Mouse (Mus musculus) megakaryocyte, embryonic 14.5 days (primary cell): Measurements from ENCODE around the gene Ago3.

Experiments used
- FLI1 ChIP-seq: IDR thresholded peaks from 2 replicates; pipeline ENCODE4 v1.6.1; 2012; ENCODE audit warnings: low read length, inconsistent platforms, mixed read lengths
- GATA1 ChIP-seq: IDR thresholded peaks from 3 replicates; pipeline ENCODE4 v1.6.1; 2012; ENCODE audit warnings: mixed read lengths, low read length, inconsistent platforms, borderline replicate concordance

DNA sequence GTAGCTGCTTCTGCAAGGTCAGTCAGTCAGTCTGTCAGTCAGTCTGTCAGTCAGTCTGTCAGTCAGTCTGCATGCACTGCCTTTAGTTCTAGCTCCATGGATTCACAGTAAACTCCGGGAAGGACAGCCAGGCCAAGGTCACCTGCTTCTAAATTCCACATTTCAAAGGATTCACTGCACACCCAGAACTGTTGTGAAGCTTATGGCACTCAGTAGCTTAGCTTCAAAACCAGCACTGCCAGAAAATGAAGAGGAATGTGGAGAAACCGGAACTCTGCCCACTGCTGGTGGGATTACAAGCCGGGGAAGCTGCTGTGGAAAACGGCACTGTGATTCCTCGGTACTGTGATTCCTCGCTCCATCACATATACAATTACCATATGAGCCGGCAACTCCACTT, 26.1 kb upstream of the Ago3 start:
- TF ChIP-seq GATA1 (no peak), FLI1 (no peak)
